Mouse (Mus musculus) megakaryocyte, embryonic 14.5 days (primary cell): ENCODE data around the gene Gpr153. TPM values are rescaled to one million over a fixed set of nuclear protein-coding genes. Genes with fewer than 3 reads are reported as not detected.

Experiments
- H3K27me3 ChIP-seq: replicated peaks from 2 replicates; pipeline ENCODE3; 2012; ENCODE audit warnings: inconsistent platforms
- H3K36me3 ChIP-seq: replicated peaks from 2 replicates; pipeline ENCODE3; 2012; ENCODE audit warnings: low read length, inconsistent platforms, mixed read lengths
- H3K4me1 ChIP-seq: 2 replicates; pipeline ENCODE4 v1.6.1; 2012; ENCODE audit warnings: inconsistent platforms
- H3K4me3 ChIP-seq: replicated peaks from 2 replicates; pipeline ENCODE3; 2012; ENCODE audit warnings: moderate library complexity, mild to moderate bottlenecking, inconsistent platforms
- H3K9me3 ChIP-seq: 2 replicates; pipeline ENCODE4 v1.6.1; 2012; ENCODE audit warnings: inconsistent platforms
- FLI1 ChIP-seq: IDR thresholded peaks from 2 replicates; pipeline ENCODE4 v1.6.1; 2012; ENCODE audit warnings: low read length, inconsistent platforms, mixed read lengths
- GATA1 ChIP-seq: IDR thresholded peaks from 3 replicates; pipeline ENCODE4 v1.6.1; 2012; ENCODE audit warnings: mixed read lengths, low read length, inconsistent platforms, borderline replicate concordance
- polyA plus RNA-seq: library from polyadenylated mRNA; stranded (reverse); fragments of >175 nt; gene quantifications from 2 replicates; pipeline ENCODE4 v1.2.3, GENCODE M21; 2012; ENCODE audit warnings: low replicate concordance; ENCODE audit not compliant: insufficient read depth

The Gpr153 gene
- polyA plus RNA-seq, 1 experiment, result 0.11 TPM

- Histone ChIP-seq H3K4me3 (peak within 1 kb of the TSS; percentile 99), H3K36me3 (peaks cover 34% of the 10 kb centered on the region), H3K9me3 (no peaks in the 10 kb centered on the region), H3K27me3 (peaks cover 15% of the 10 kb centered on the region), H3K4me1 (peaks cover 53% of the 10 kb centered on the region)
- TF ChIP-seq GATA1 (no peak), FLI1 (no peak)
Observed at GRCm38 (mm10) chr4:152296874-152297861, 23.1 kb downstream of the Gpr153 start, which contains the start of gene Icmt. Gene Icmt, plus strand, starts transcription at chr4:152297227.

DNA sequence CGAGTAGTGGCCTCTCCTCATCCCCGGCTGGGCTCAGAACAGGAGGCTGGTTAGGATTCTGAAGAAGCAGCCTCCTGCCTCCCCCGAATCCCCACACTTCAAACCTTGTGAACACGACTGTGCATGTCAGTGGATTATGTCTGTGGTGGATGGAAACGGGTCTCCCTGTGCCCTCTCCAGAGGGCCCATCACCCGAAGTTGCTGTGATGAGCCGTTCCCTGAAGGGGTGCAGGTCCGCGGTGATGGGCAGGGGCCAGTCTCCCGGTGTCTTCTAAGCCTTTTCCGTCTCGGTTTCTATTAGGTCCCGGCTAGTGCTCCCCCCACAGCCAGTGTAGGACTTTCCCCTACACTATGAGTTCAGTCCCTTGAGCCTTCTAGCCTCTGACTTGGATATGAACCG, 24.8 kb downstream of the Gpr153 start:
- TF ChIP-seq FLI1, result no peak
- no peak for TF ChIP-seq GATA1
- Histone ChIP-seq H3K27me3 (no peaks in the 10 kb centered on the region), H3K4me3 (peak overlapping the region; percentile 99), H3K9me3 (no peaks in the 10 kb centered on the region), H3K4me1 (peaks cover 42% of the 10 kb centered on the region), H3K36me3 (peaks cover 51% of the 10 kb centered on the region)

GRCm38 (mm10) chr4:152300375-152300774, 26.3 kb downstream of the Gpr153 start:
- no peak for TF ChIP-seq FLI1
- TF ChIP-seq GATA1, result no peak
- Histone ChIP-seq H3K36me3 (peaks cover 66% of the 10 kb centered on the region), H3K4me1 (peaks cover 27% of the 10 kb centered on the region), H3K27me3 (no peaks in the 10 kb centered on the region), H3K4me3 (no peak overlapping the region), H3K9me3 (no peaks in the 10 kb centered on the region)

DNA sequence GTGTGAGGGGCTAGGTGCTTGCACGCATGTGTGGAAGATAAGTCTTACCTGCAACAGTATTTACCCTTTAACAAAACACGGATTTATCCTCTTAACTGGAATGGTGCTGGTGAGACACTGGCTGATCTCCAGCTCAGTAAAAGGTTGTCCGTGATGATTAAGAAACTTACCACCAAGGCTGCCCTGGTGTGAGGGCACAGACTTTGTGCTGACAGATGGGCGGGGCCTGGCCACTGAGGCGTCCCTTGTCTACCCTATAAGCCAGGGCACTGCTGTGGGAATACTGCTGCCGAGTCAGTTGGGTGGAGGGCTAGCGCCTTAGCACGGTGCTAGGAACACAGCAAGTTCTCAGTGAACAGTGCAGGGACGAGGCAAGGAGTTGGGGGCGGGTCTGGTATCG, 28.0 kb downstream of the Gpr153 start:
- Histone ChIP-seq H3K9me3 (no peaks in the 10 kb centered on the region), H3K27me3 (no peaks in the 10 kb centered on the region), H3K4me3 (no peak overlapping the region), H3K36me3 (peaks cover 80% of the 10 kb centered on the region), H3K4me1 (peaks cover 20% of the 10 kb centered on the region)
- TF ChIP-seq GATA1 (no peak), FLI1 (no peak)

DNA sequence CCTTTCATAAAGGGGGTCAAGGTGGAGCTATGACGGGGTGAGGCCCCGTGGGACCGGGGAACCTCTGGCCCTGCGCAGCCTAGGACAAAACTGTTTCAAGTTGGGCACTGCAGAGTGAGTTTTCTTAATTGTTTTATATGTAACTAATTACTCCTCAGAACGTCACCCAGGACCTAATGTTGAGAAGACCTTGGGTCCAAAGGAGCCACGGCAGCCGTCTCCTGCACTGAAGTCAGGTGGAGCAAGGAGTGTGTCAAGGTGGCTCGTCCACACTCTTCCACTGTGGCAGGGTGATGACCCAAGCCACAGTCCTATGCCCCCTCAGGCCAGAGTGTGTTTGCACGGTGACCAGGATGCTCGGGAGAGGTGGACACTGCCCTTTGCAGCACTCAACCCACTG, 29.1 kb downstream of the Gpr153 start:
- Histone ChIP-seq H3K4me1 (peaks cover 13% of the 10 kb centered on the region), H3K4me3 (no peak overlapping the region), H3K36me3 (peaks cover 89% of the 10 kb centered on the region), H3K27me3 (no peaks in the 10 kb centered on the region), H3K9me3 (no peaks in the 10 kb centered on the region)
- no peak for TF ChIP-seq FLI1
- TF ChIP-seq GATA1, result no peak

GRCm38 (mm10) chr4:152304685-152305084, 30.7 kb downstream of the Gpr153 start:
- Histone ChIP-seq H3K4me3 (no peak overlapping the region), H3K27me3 (peaks cover 8% of the 10 kb centered on the region), H3K36me3 (peaks cover 90% of the 10 kb centered on the region), H3K9me3 (no peaks in the 10 kb centered on the region), H3K4me1 (peaks cover 5% of the 10 kb centered on the region; the same call in 1 of the 2 replicates)
- no peak for TF ChIP-seq FLI1
- TF ChIP-seq GATA1, result no peak

GRCm38 (mm10) chr4:152305991-152306390, 32.0 kb downstream of the Gpr153 start:
- H3K4me3 ChIP-seq, result no peak overlapping the region
- peaks cover 77% of the 10 kb centered on the region for H3K36me3 ChIP-seq
- peaks cover 5% of the 10 kb centered on the region; the same call in 1 of the 2 replicates for H3K4me1 ChIP-seq
- H3K27me3 ChIP-seq, result peaks cover 21% of the 10 kb centered on the region
- peaks cover 2% of the 10 kb centered on the region for H3K9me3 ChIP-seq
- TF ChIP-seq GATA1, result no peak
- TF ChIP-seq FLI1, result no peak

DNA sequence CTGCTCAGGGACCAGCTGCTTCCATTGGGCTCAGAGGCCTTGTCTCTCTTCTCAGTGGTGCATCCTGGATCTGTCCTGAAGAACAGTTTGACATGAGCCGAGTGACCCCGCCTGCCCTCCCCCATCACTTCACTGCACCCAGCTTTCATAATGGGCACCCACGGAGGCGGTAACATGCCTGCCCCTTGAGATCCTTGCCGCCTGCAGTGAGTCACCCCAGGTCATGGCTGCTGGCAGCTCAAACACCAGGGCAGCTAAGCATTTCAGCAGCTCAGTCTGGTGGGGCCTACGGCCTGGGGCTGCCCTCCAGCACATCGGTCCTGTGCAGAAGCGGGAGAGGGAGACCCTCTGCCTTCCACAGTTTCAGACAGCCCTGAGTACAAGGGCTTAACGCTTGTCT, 33.5 kb downstream of the Gpr153 start:
- H3K9me3 ChIP-seq, result peaks cover 6% of the 10 kb centered on the region
- TF ChIP-seq FLI1 (no peak), GATA1 (no peak)
- peaks cover 61% of the 10 kb centered on the region for H3K36me3 ChIP-seq
- H3K4me1 ChIP-seq, result peaks cover 14% of the 10 kb centered on the region
- H3K4me3 ChIP-seq, result no peak overlapping the region
- peaks cover 37% of the 10 kb centered on the region for H3K27me3 ChIP-seq

- Histone ChIP-seq H3K4me3 (no peak overlapping the region), H3K4me1 (peaks cover 41% of the 10 kb centered on the region), H3K9me3 (peaks cover 6% of the 10 kb centered on the region), H3K27me3 (peaks cover 81% of the 10 kb centered on the region), H3K36me3 (peaks cover 18% of the 10 kb centered on the region)
- TF ChIP-seq FLI1, result no peak
- no peak for TF ChIP-seq GATA1
Observed at GRCm38 (mm10) chr4:152312186-152312585, 38.2 kb downstream of the Gpr153 start.

- Histone ChIP-seq H3K27me3 (peaks cover 92% of the 10 kb centered on the region), H3K4me1 (peaks cover 44% of the 10 kb centered on the region), H3K36me3 (peaks cover 10% of the 10 kb centered on the region), H3K9me3 (peaks cover 6% of the 10 kb centered on the region), H3K4me3 (peak overlapping the region; percentile 89)
- TF ChIP-seq FLI1 (no peak), GATA1 (no peak)
Observed at GRCm38 (mm10) chr4:152313211-152313632, 39.2 kb downstream of the Gpr153 start.
